Mouse (Mus musculus) forebrain, embryonic 13.5 days (tissue): ENCODE results near the gene Mib2. TPM values are rescaled to one million over a fixed set of nuclear protein-coding genes. Genes with fewer than 3 reads are reported as not detected.

Source experiments
- ATAC-seq: fragments of 200-750 bp; cut with Nextera tagmentation; 2 replicates; pipeline ENCODE4 v1.8.0; 2017
- H3K27ac ChIP-seq: fragments of 300-500 bp; sonication (generic); 2 replicates; pipeline ENCODE4 v1.5.1; 2015; ENCODE audit warnings: inconsistent platforms, mild to moderate bottlenecking, moderate library complexity
- H3K27me3 ChIP-seq: fragments of 300-500 bp; sonication (generic); 2 replicates; pipeline ENCODE4 v1.6.1; 2015; ENCODE audit warnings: mild to moderate bottlenecking, inconsistent platforms
- H3K36me3 ChIP-seq: fragments of 300-500 bp; sonication (generic); 2 replicates; pipeline ENCODE4 v1.6.1; 2015; ENCODE audit warnings: mild to moderate bottlenecking, inconsistent platforms; ENCODE audit not compliant: poor library complexity, severe bottlenecking
- H3K4me1 ChIP-seq: fragments of 300-500 bp; sonication (generic); 2 replicates; pipeline ENCODE4 v1.6.1; 2015; ENCODE audit warnings: inconsistent platforms
- H3K4me2 ChIP-seq: fragments of 300-500 bp; sonication (generic); 2 replicates; pipeline ENCODE4 v1.6.1; 2015; ENCODE audit warnings: inconsistent platforms, mild to moderate bottlenecking, moderate library complexity
- H3K4me3 ChIP-seq: fragments of 300-500 bp; sonication (generic); 2 replicates; pipeline ENCODE4 v1.5.1; 2015; ENCODE audit warnings: mild to moderate bottlenecking, inconsistent platforms
- H3K9ac ChIP-seq: fragments of 300-500 bp; sonication (generic); 2 replicates; pipeline ENCODE4 v1.6.1; 2015; ENCODE audit warnings: mild to moderate bottlenecking, inconsistent platforms
- H3K9me3 ChIP-seq: fragments of 300-500 bp; sonication (generic); replicated peaks from 2 replicates; pipeline ENCODE4 v1.6.1; 2016; ENCODE audit warnings: inconsistent platforms
- WGBS: fragments of 180-500 bp; shearing (Covaris S2); methylation state at CpG from one replicate; pipeline ENCODE4 v1.1.7; 2015; 5-methylcytosine and 5-hydroxymethylcytosine counted together
- polyA plus RNA-seq: library from polyadenylated mRNA; unstranded; fragments of >200 nt; fragmentation: Nextera tagmentation; extraction: Ambion mirVana; gene quantifications from 2 replicates; pipeline ENCODE4 v1.2.1, GENCODE M21; 2015

The Mib2 gene
- 29.8 and 35.2 TPM in 2 replicates for polyA plus RNA-seq

- H3K27me3 ChIP-seq, result 0 out of 2 replicates have a peak, but pooled peaks cover 4% of the 10 kb centered on the region
- peak within 1 kb of the TSS; percentile 93 for H3K4me2 ChIP-seq
- peaks cover 8% of the 10 kb centered on the region for H3K36me3 ChIP-seq
- H3K9me3 ChIP-seq, result no peaks in the 10 kb centered on the region
- peak within 1 kb of the TSS; percentile 85 for H3K4me3 ChIP-seq
- H3K9ac ChIP-seq, result peak within 1 kb of the TSS; percentile 85
- peak within 1 kb of the TSS; percentile 74 for H3K27ac ChIP-seq
- ATAC-seq, result peak; percentile 99
- WGBS, result under 1% methylated on average over 70 of the region's 73 CpGs
- H3K4me1 ChIP-seq, result peaks cover 18% of the 10 kb centered on the region
Observed at GRCm38 (mm10) chr4:155668689-155669597, at the start of gene Mib2. Mib2 (minus strand) TSS chr4:155669198.

- 42% methylated on average over 6 of the region's 6 CpGs for WGBS
- Histone ChIP-seq H3K4me1 (peaks cover 33% of the 10 kb centered on the region), H3K27me3 (no peaks in the 10 kb centered on the region), H3K4me3 (no peak overlapping the region), H3K27ac (peak overlapping the region; percentile 14; the same call in 1 of the 2 replicates), H3K4me2 (no peak overlapping the region), H3K9me3 (no peaks in the 10 kb centered on the region), H3K36me3 (peaks cover 10% of the 10 kb centered on the region), H3K9ac (no peak overlapping the region)
- ATAC-seq, result no peak
Observed at GRCm38 (mm10) chr4:155710521-155711252, 41.7 kb upstream of the Mib2 start.

GRCm38 (mm10) chr4:155708988-155709387, 40.0 kb upstream of the Mib2 start:
- Histone ChIP-seq H3K4me2 (no peak overlapping the region), H3K27me3 (no peaks in the 10 kb centered on the region), H3K36me3 (no peaks in the 10 kb centered on the region), H3K9ac (no peak overlapping the region), H3K4me3 (no peak overlapping the region), H3K4me1 (peaks cover 39% of the 10 kb centered on the region), H3K27ac (no peak overlapping the region), H3K9me3 (no peaks in the 10 kb centered on the region)
- ATAC-seq, result no peak

GRCm38 (mm10) chr4:155708582-155708981, 39.6 kb upstream of the Mib2 start:
- Histone ChIP-seq H3K36me3 (no peaks in the 10 kb centered on the region), H3K9me3 (no peaks in the 10 kb centered on the region), H3K9ac (no peak overlapping the region), H3K27ac (no peak overlapping the region), H3K4me3 (no peak overlapping the region), H3K4me2 (no peak overlapping the region), H3K27me3 (no peaks in the 10 kb centered on the region), H3K4me1 (peaks cover 39% of the 10 kb centered on the region)
- ATAC-seq, result no peak
- WGBS, result 88% methylated on average over 2 of the region's 2 CpGs

GRCm38 (mm10) chr4:155705592-155705929, 36.6 kb upstream of the Mib2 start:
- under 1% methylated on average over 19 of the region's 19 CpGs for WGBS
- H3K36me3 ChIP-seq, result no peaks in the 10 kb centered on the region
- no peaks in the 10 kb centered on the region for H3K9me3 ChIP-seq

GRCm38 (mm10) chr4:155704721-155705591, 36.0 kb upstream of the Mib2 start, which contains the start of gene Ssu72:
Ssu72 (plus strand) TSS chr4:155704800.
- no peaks in the 10 kb centered on the region for H3K27me3 ChIP-seq
- H3K4me1 ChIP-seq, result peaks cover 30% of the 10 kb centered on the region
- H3K4me3 ChIP-seq, result peak within 1 kb of the TSS; percentile 98
- H3K36me3 ChIP-seq, result no peaks in the 10 kb centered on the region
- peak within 1 kb of the TSS; percentile 95 for H3K27ac ChIP-seq
- under 1% methylated on average over 83 of the region's 83 CpGs for WGBS
- ATAC-seq, result peak; percentile 96
- no peaks in the 10 kb centered on the region for H3K9me3 ChIP-seq
- peak within 1 kb of the TSS; percentile 77 for H3K4me2 ChIP-seq
- H3K9ac ChIP-seq, result peak within 1 kb of the TSS; percentile 94

More at GRCm38 (mm10) chr4:155705592-155705929, 36.6 kb upstream of the Mib2 start:
- no peaks in the 10 kb centered on the region for H3K27me3 ChIP-seq
- peak overlapping the region; percentile 77 for H3K4me2 ChIP-seq
- ATAC-seq, result no peak
- peak overlapping the region; percentile 98 for H3K4me3 ChIP-seq
- H3K4me1 ChIP-seq, result peaks cover 36% of the 10 kb centered on the region
- H3K9ac ChIP-seq, result peak overlapping the region; percentile 94
- peak overlapping the region; percentile 95 for H3K27ac ChIP-seq

GRCm38 (mm10) chr4:155703425-155703929, 34.5 kb upstream of the Mib2 start:
- H3K4me3 ChIP-seq, result no peak overlapping the region
- ATAC-seq, result no peak
- peaks cover 25% of the 10 kb centered on the region for H3K4me1 ChIP-seq
- H3K4me2 ChIP-seq, result no peak overlapping the region
- no peaks in the 10 kb centered on the region for H3K36me3 ChIP-seq
- no peaks in the 10 kb centered on the region for H3K27me3 ChIP-seq
- no peak overlapping the region for H3K27ac ChIP-seq
- no peak overlapping the region for H3K9ac ChIP-seq
- WGBS, result 90% methylated on average over 4 of the region's 4 CpGs
- no peaks in the 10 kb centered on the region for H3K9me3 ChIP-seq

- Histone ChIP-seq H3K36me3 (no peaks in the 10 kb centered on the region), H3K4me1 (peaks cover 14% of the 10 kb centered on the region), H3K9me3 (no peaks in the 10 kb centered on the region), H3K27ac (no peak overlapping the region), H3K9ac (no peak overlapping the region), H3K27me3 (peaks cover 10% of the 10 kb centered on the region), H3K4me3 (no peak overlapping the region), H3K4me2 (no peak overlapping the region)
- no peak for ATAC-seq
Observed at GRCm38 (mm10) chr4:155700425-155700824, 31.4 kb upstream of the Mib2 start.

GRCm38 (mm10) chr4:155696261-155697255, 27.6 kb upstream of the Mib2 start:
- Histone ChIP-seq H3K36me3 (no peaks in the 10 kb centered on the region), H3K27ac (no peak overlapping the region), H3K9me3 (no peaks in the 10 kb centered on the region), H3K9ac (no peak overlapping the region), H3K4me2 (peak overlapping the region; percentile 12; the same call in 1 of the 2 replicates), H3K4me3 (no peak overlapping the region), H3K4me1 (peaks cover 23% of the 10 kb centered on the region), H3K27me3 (peaks cover 18% of the 10 kb centered on the region)
- no peak for ATAC-seq
- 76% methylated on average over 16 of the region's 16 CpGs for WGBS

- peak overlapping the region; percentile 77 for H3K9ac ChIP-seq
- 87% methylated on average over 4 of the region's 4 CpGs for WGBS
- H3K4me3 ChIP-seq, result peak overlapping the region; percentile 61
Observed at GRCm38 (mm10) chr4:155695531-155696062, 26.6 kb upstream of the Mib2 start.

More at GRCm38 (mm10) chr4:155695531-155696062, 26.6 kb upstream of the Mib2 start:
- Histone ChIP-seq H3K27ac (no peak overlapping the region), H3K9me3 (no peaks in the 10 kb centered on the region), H3K4me1 (peaks cover 23% of the 10 kb centered on the region), H3K4me2 (peak overlapping the region; percentile 87), H3K27me3 (peaks cover 22% of the 10 kb centered on the region), H3K36me3 (no peaks in the 10 kb centered on the region)
- no peak for ATAC-seq
